Mouse (Mus musculus): ENCODE data around the gene Gm3095. TPM values are rescaled to one million over a fixed set of nuclear protein-coding genes. Genes with fewer than 3 reads are reported as not detected.

Gene Gm3095
- polyA plus RNA-seq (2012; fragmentation: generic; extraction: Trizol): not detected

DNA sequence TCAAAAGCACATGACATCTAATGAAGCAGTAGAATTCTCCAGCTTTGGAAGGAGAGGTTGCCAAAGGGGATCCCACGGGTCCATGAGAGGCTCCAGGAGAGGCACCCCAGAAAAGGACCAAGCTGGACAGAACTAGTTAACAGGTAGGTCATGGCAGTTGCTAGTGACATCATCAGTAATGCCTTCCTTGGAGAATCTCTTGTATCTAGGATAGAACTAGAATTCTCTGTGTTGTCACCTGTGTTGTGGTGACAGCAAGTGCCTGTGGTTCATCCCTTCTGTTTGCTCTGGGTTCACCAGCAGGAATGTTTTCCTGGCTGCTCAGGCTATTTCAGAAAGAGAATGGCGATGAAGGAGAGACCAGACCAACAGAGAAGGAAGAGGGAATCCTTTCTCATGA is at the start of gene Gm3095:
Gm3095 (plus strand) TSS at position 301 of the 400 bp plus-strand sequence.

DNA sequence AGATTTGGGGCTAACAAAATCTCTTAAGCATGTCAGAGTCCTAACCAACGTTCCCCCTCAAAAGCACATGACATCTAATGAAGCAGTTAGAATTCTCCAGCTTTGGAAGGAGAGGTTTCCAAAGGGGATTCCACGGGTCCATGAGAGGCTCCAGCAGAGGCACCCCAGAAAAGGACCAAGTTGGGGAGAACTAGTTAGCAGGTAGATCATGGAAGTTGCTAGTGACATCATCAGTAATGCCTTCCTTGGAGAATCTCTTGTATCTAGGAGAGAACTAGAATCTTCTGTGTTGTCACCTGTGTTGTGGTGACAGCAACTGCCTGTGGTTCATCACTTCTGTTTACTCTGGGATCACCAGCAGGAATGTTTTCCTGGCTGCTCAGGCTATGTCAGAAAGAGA is 31.9 kb upstream of the Gm3095 start, which contains the start of gene Gm3029:
Gm3029 (plus strand) TSS at position 301 of the 400 bp plus-strand sequence.

GRCm38 (mm10) chr14:3998094-3998493 is 34.7 kb downstream of the Gm3095 start, which contains the start of gene Gm3099:
TSS of gene Gm3099 (plus strand) at chr14:3998394.

Other genes with a start within 250 kb of the Gm3095 start
- gene Gm3002, start 153.5 kb upstream of the Gm3095 start, polyA plus RNA-seq (2012; fragmentation: generic; extraction: Trizol): not detected
- not detected for gene Gm3033, start 117.3 kb upstream of the Gm3095 start, polyA plus RNA-seq (2012; fragmentation: generic; extraction: Trizol)
- not detected for gene Gm2916, start 79.4 kb upstream of the Gm3095 start, polyA plus RNA-seq (2012; fragmentation: generic; extraction: Trizol)
- gene Gm3029, start 31.8 kb upstream of the Gm3095 start, polyA plus RNA-seq (2012; fragmentation: generic; extraction: Trizol): not detected
- not detected for gene Gm3099, start 34.8 kb downstream of the Gm3095 start, polyA plus RNA-seq (2012; fragmentation: generic; extraction: Trizol)
- gene Gm5796, start 60.4 kb downstream of the Gm3095 start, polyA plus RNA-seq (2012; fragmentation: generic; extraction: Trizol): not detected
- not detected for gene Gm3115, start 120.6 kb downstream of the Gm3095 start, polyA plus RNA-seq (2012; fragmentation: generic; extraction: Trizol)
- not detected for gene Gm8108, start 147.0 kb downstream of the Gm3095 start, polyA plus RNA-seq (2012; fragmentation: generic; extraction: Trizol)
- not detected for gene Gm3127, start 201.5 kb downstream of the Gm3095 start, polyA plus RNA-seq (2012; fragmentation: generic; extraction: Trizol)
- gene Gm2974, start 219.0 kb downstream of the Gm3095 start, polyA plus RNA-seq (2012; fragmentation: generic; extraction: Trizol): not detected